ENCODE assay signal across 8 mouse cellular contexts in the genomic region with DNA sequence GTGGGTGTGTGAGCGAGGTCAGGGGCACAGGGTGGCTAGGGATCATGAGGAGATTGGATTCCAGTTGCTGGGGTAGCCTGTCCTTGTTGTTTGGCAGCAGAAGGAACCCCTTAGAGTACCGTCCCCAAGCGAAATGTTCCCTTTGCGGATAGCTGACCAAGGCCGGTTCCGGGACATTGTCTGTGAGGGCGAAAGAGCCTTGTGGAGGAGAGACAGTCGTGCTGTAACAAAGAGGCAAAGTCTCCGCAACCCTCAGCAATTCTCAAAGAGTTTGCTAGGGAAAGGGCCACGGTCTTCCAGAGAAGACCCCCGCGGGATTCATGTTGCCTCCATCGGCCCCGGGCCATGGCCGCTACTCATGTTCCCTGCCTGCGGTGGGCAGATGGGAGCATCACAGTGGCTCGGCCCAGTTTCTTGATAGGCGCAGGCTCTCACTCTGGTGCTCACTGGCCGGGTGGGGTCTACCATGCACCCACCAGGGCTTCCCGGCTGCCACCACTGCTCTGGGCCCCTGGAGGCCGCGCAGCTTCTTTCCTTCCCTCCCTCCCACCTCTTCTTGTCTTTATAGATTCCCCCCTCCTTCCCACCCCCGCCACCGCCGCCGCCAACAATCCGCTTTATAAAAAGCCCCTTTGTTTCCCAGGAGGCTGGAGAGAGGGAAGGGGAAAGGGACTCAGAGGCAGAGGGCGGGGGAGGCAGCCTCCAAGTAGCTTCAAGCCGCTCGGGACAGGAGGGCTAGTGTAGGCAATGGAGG. TPM values are rescaled to one million over a fixed set of nuclear protein-coding genes. Genes with fewer than 3 reads are reported as not detected.
A peak's percentile ranks its signal among the peaks of the same experiment; 100 is the strongest.
DNase-seq lines count a peak whose midpoint lies in the region; ATAC-seq and TF ChIP-seq lines count a peak whose summit lies in the region.

No protein-coding gene starts in this region.

- no peak for TF ChIP-seq CTCF in embryonic fibroblast, embryonic 13.5 days (IDR thresholded peaks at IDR 0.05; ENCODE audit: borderline replicate concordance, insufficient read depth, low read length)
- no peak for TF ChIP-seq CTCF in left cerebral cortex, adult 2 months (IDR thresholded peaks at IDR 0.05)

- H3K4me1 ChIP-seq in ES-E14 (ENCODE audit: control insufficient read depth in 2 of 2, insufficient read depth in 2 of 2, low read length in 2 of 2, poor library complexity in 1 of 2) = no peaks in the 10 kb centered on the region
- no peaks in the 10 kb centered on the region for H3K4me1 ChIP-seq in embryonic fibroblast, embryonic 13.5 days (ENCODE audit: control insufficient read depth, insufficient read depth, low read length)
- H3K4me1 ChIP-seq in midbrain, embryonic 11.5 days (ENCODE audit: control insufficient read depth, insufficient read depth, low read length) = no peaks in the 10 kb centered on the region

- no peak for DNase-seq in ES-E14 (ENCODE audit: low read depth, low spot score)
- DNase-seq in adrenal gland, postnatal 10 days = peak; percentile 26
- DNase-seq in heart, postnatal 25 days (ENCODE audit: low spot score) = peak; percentile 5
- DNase-seq in left cerebral cortex, adult 2 months (ENCODE audit: extremely low spot score in 1 of 2, low spot score in 2 of 2) = peak; percentile 10 to 19
- peak; percentile 92 for DNase-seq in midbrain, embryonic 11.5 days (ENCODE audit: low spot score, missing footprints)
- peak; percentile 55 for DNase-seq in testis, postnatal 10 days (ENCODE audit: low spot score)
- no peak for DNase-seq in B cell, adult 2 months

- ATAC-seq in midbrain, embryonic 11.5 days (ENCODE audit: low FRiP score) = peak; percentile 84

- H3K27me3 ChIP-seq in midbrain, embryonic 11.5 days (ENCODE audit: control insufficient read depth, insufficient read depth, low read length) = peaks cover 2% of the 10 kb centered on the region; the same call in 1 of the 2 replicates

- no peaks in the 10 kb centered on the region for H3K9me3 ChIP-seq in ES-E14 (ENCODE audit: control insufficient read depth, insufficient read depth, low read depth, low read length)
- no peaks in the 10 kb centered on the region for H3K9me3 ChIP-seq in midbrain, embryonic 11.5 days (ENCODE audit: control insufficient read depth, low read length)

- H3K36me3 ChIP-seq in ES-E14 (ENCODE audit: control insufficient read depth, insufficient read depth, low read length, poor library complexity, severe bottlenecking) = no peaks in the 10 kb centered on the region
- H3K36me3 ChIP-seq in midbrain, embryonic 11.5 days (ENCODE audit: control insufficient read depth, insufficient read depth, low read length) = no peaks in the 10 kb centered on the region

- peak overlapping the region; percentile 17 to 40; a peak in 3 of 4 replicates for H3K4me3 ChIP-seq in ES-E14 (ENCODE audit: insufficient read depth in 1 of 2, low read depth in 1 of 2, low read length in 2 of 2, poor library complexity in 1 of 2, severe bottlenecking in 1 of 2)
- H3K4me3 ChIP-seq in embryonic fibroblast, embryonic 13.5 days (ENCODE audit: insufficient read depth, low read length) = peak overlapping the region; percentile 65
- H3K4me3 ChIP-seq in left cerebral cortex, adult 2 months = peak overlapping the region; percentile 60
- peak overlapping the region; percentile 44 for H3K4me3 ChIP-seq in midbrain, embryonic 11.5 days (ENCODE audit: low read depth, low read length)

- peak overlapping the region; percentile 60 for H3K4me2 ChIP-seq in midbrain, embryonic 11.5 days

- WGBS in midbrain, embryonic 11.5 days = 24% methylated on average over 28 of the region's 30 CpGs

- TF ChIP-seq POLR2A in embryonic fibroblast, embryonic 13.5 days (IDR thresholded peaks at IDR 0.05; ENCODE audit: low read depth, low read length) = no peak

- in situ Hi-C loops in ES-E14 (cut with MboI; ENCODE audit: low sequenced_read_pairs in 2 of 2, unreplicated experiment in 2 of 2) = no loop called here

- intact Hi-C loops in heart, postnatal 25 days (cut with DNase I) = loop anchor here (2.0 to 5.0 kb wide), 7 partner anchors 56 to 469 kb away; no protein-coding TSS in a partner anchor
- intact Hi-C loops in left cerebral cortex, adult 2 months (cut with DNase I) = loop anchor here (1.0 to 5.0 kb wide), 7 partner anchors 81 to 689 kb away; no protein-coding TSS in a partner anchor

- H3K9ac ChIP-seq in ES-E14 (ENCODE audit: insufficient read depth, low read depth, low read length, poor library complexity, severe bottlenecking) = no peak overlapping the region
- peak overlapping the region; percentile 68 for H3K9ac ChIP-seq in midbrain, embryonic 11.5 days (ENCODE audit: low read length)

- H3K27ac ChIP-seq in ES-E14 (ENCODE audit: insufficient read depth, low read depth, low read length, poor library complexity, severe bottlenecking) = no peak overlapping the region
- H3K27ac ChIP-seq in embryonic fibroblast, embryonic 13.5 days (ENCODE audit: insufficient read depth, low read length) = no peak overlapping the region
- peak overlapping the region; percentile 81 for H3K27ac ChIP-seq in left cerebral cortex, adult 2 months
- H3K27ac ChIP-seq in midbrain, embryonic 11.5 days (ENCODE audit: low read depth, low read length) = peak overlapping the region; percentile 79

TF ChIP-seq in ES-E14, 5 proteins besides CTCF, POLR2A, EP300 and RAD21:
- TF ChIP-seq HCFC1 (IDR thresholded peaks at IDR 0.05; ENCODE audit: borderline replicate concordance, insufficient read depth, low read length) = no peak
- no peak for TF ChIP-seq CHD2 (IDR thresholded peaks at IDR 0.05; ENCODE audit: low read depth, low read length)
- no peak for TF ChIP-seq MAFK (IDR thresholded peaks at IDR 0.05; ENCODE audit: insufficient read depth, low read depth, low read length)
- no peak for TF ChIP-seq ZNF384 (IDR thresholded peaks at IDR 0.05; ENCODE audit: low read depth, low read length)
- TF ChIP-seq ZC3H11A (IDR thresholded peaks at IDR 0.05; ENCODE audit: borderline replicate concordance, low read depth, low read length) = no peak

RNA-seq across cellular contexts. Expression of a gene that starts 1.5 kb away (rescaled TPM):
- total RNA-seq in ES-E14 (2012; rRNA removed) = 0.13 TPM in 1 of 2 replicates, not detected in the other
- 10 to 100 TPM; 13.6 to 19.4 TPM for total RNA-seq in adrenal gland, postnatal 10 days (2021)
- 6.0 and 7.7 TPM in 2 replicates for polyA plus RNA-seq in embryonic fibroblast, embryonic 13.5 days (2011; ENCODE audit: insufficient read length, low read depth, missing spikeins)
- 1 to 10 TPM; 7.6 to 8.4 TPM for total RNA-seq in heart, postnatal 25 days (2021)
- total RNA-seq in left cerebral cortex, adult 2 months (2021) = 10 to 100 TPM; 35.2 to 39.5 TPM
- 8.3 and 8.6 TPM in 2 replicates for polyA plus RNA-seq in midbrain, embryonic 11.5 days (2014; fragmentation: Nextera tagmentation; extraction: Ambion mirVana)

Comparison
In these comparisons a context has a peak if more than half of its experiments do, and no peak if none do; other contexts are left out.
1. DNase-seq: peak in adrenal gland, postnatal 10 days (single experiment), heart, postnatal 25 days (single experiment), left cerebral cortex, adult 2 months (2 of 2), midbrain, embryonic 11.5 days (single experiment) and testis, postnatal 10 days (single experiment); none in ES-E14 (single experiment) and B cell, adult 2 months (0 of 2).
2. H3K27ac ChIP-seq: peak in left cerebral cortex, adult 2 months (single experiment) and midbrain, embryonic 11.5 days (single experiment); none in ES-E14 (single experiment) and embryonic fibroblast, embryonic 13.5 days (single experiment).
3. Peak in every context shown above with its lines, with median percentiles within 50 percentile points of each other: H3K4me3 ChIP-seq.